ENCODE assay signal across 26 mouse cellular contexts in genomic region chr17:73514862-73515261, GRCm38 (mm10).
DNase-seq lines count a peak whose midpoint lies in the region; ATAC-seq and TF ChIP-seq lines count a peak whose summit lies in the region.
"Had no signal": no experiment of that assay in that cellular context is flagged by ENCODE, and none has a peak within 500 bp of the region (broad histone marks: within the 10 kb centered on the region; RNA-seq: fewer than 3 reads in every experiment).

No protein-coding gene starts in this region.

- H3K4me2 ChIP-seq in forebrain, embryonic 15.5 days (replicated peaks) = no peak overlapping the region
- no peak overlapping the region for H3K4me2 ChIP-seq in forebrain, postnatal 0 days (ENCODE audit: low read depth)
- H3K4me2 ChIP-seq: embryonic facial prominence, embryonic 13.5 days; embryonic facial prominence, embryonic 15.5 days; forebrain, embryonic 12.5 days had no signal

- no peaks in the 10 kb centered on the region for H3K9me3 ChIP-seq in forebrain, embryonic 15.5 days
- H3K9me3 ChIP-seq in forebrain, postnatal 0 days (ENCODE audit: low read length) = no peaks in the 10 kb centered on the region
- H3K9me3 ChIP-seq: embryonic facial prominence, embryonic 13.5 days; embryonic facial prominence, embryonic 15.5 days; forebrain, embryonic 10.5 days; forebrain, embryonic 12.5 days had no signal

- peaks cover 8% of the 10 kb centered on the region for H3K4me1 ChIP-seq in forebrain, embryonic 15.5 days
- H3K4me1 ChIP-seq in forebrain, postnatal 0 days (ENCODE audit: insufficient read depth) = no peaks in the 10 kb centered on the region
- H3K4me1 ChIP-seq: embryonic facial prominence, embryonic 13.5 days; embryonic facial prominence, embryonic 15.5 days; forebrain, embryonic 10.5 days had no signal

- H3K27ac ChIP-seq in forebrain, embryonic 15.5 days (replicated peaks) = no peak overlapping the region
- H3K27ac ChIP-seq in forebrain, postnatal 0 days (ENCODE audit: low read depth, low read length) = no peak overlapping the region
- H3K27ac ChIP-seq: embryonic facial prominence, embryonic 13.5 days; embryonic facial prominence, embryonic 15.5 days; forebrain, embryonic 10.5 days; forebrain, embryonic 12.5 days had no signal

- TF ChIP-seq CTCF in forebrain, postnatal 0 days (IDR thresholded peaks at IDR 0.05; ENCODE audit: low read depth) = no peak

- WGBS in forebrain, embryonic 15.5 days = 91% methylated on average over 1 of the region's 1 CpGs
- 92% methylated on average over 1 of the region's 1 CpGs for WGBS in forebrain, postnatal 0 days

- no peaks in the 10 kb centered on the region for H3K36me3 ChIP-seq in forebrain, embryonic 15.5 days
- no peaks in the 10 kb centered on the region for H3K36me3 ChIP-seq in forebrain, postnatal 0 days (ENCODE audit: insufficient read depth)
- H3K36me3 ChIP-seq: embryonic facial prominence, embryonic 13.5 days; embryonic facial prominence, embryonic 15.5 days; forebrain, embryonic 10.5 days; forebrain, embryonic 12.5 days; G1E had no signal

- no peaks in the 10 kb centered on the region for H3K27me3 ChIP-seq in forebrain, embryonic 15.5 days
- H3K27me3 ChIP-seq in forebrain, postnatal 0 days (ENCODE audit: insufficient read depth, low read length) = no peaks in the 10 kb centered on the region
- H3K27me3 ChIP-seq: CH12.LX; embryonic facial prominence, embryonic 13.5 days; embryonic facial prominence, embryonic 15.5 days; forebrain, embryonic 12.5 days; Patski had no signal

- 0 out of 2 replicates have a peak, but pooled peaks have one; percentile 11 for ATAC-seq in forebrain, embryonic 15.5 days (replicated peaks)
- ATAC-seq in forebrain, postnatal 0 days = no peak
- peak; percentile 53 for ATAC-seq in activated CD4-positive, CD25-positive, alpha-beta regulatory T cell, adult 4 months
- peak; percentile 50 for ATAC-seq in inflammation-experienced regulatory T-cells, adult 6 months
- ATAC-seq: forebrain, embryonic 14.5 days; Patski had no signal

- no peak overlapping the region for H3K4me3 ChIP-seq in forebrain, embryonic 15.5 days
- no peak overlapping the region for H3K4me3 ChIP-seq in forebrain, postnatal 0 days (ENCODE audit: low read depth, low read length)
- H3K4me3 ChIP-seq: embryonic facial prominence, embryonic 13.5 days; embryonic facial prominence, embryonic 15.5 days; erythroblast, embryonic 14.5 days; forebrain, embryonic 10.5 days; forebrain, embryonic 12.5 days had no signal

- DNase-seq in forebrain, postnatal 0 days = no peak
- DNase-seq in heart, postnatal 36 days = no peak
- DNase-seq in frontal cortex, postnatal 36 days (ENCODE audit: low spot score in 2 of 2) = no peak
- DNase-seq: adrenal gland, adult 2 months; adrenal gland, postnatal 10 days; adrenal gland, postnatal 25 days; B cell, adult 2 months; cerebellum, adult 11 months; cerebellum, adult 18-20 months; cerebellum, adult 8-10 months; cerebellum, adult 9-11 months; cerebellum, postnatal 14 days; cerebellum, postnatal 36 days; embryo, embryonic 11 days had no signal

- intact Hi-C loops in heart, postnatal 36 days (cut with DNase I) = no loop called here

- no peak overlapping the region for H3K9ac ChIP-seq in forebrain, embryonic 15.5 days (replicated peaks)
- H3K9ac ChIP-seq in forebrain, postnatal 0 days = no peak overlapping the region
- H3K9ac ChIP-seq: embryonic facial prominence, embryonic 13.5 days; embryonic facial prominence, embryonic 15.5 days; forebrain, embryonic 12.5 days had no signal
